Mouse (Mus musculus) NIH3T3 (cell line): Measurements from ENCODE around the gene Trip10.

ENCODE experiments used
- DNase-seq: peaks from one replicate; pipeline ENCODE4 v3.0.0-alpha.2; 2012; ENCODE audit warnings: low read depth

The Trip10 gene

DNA sequence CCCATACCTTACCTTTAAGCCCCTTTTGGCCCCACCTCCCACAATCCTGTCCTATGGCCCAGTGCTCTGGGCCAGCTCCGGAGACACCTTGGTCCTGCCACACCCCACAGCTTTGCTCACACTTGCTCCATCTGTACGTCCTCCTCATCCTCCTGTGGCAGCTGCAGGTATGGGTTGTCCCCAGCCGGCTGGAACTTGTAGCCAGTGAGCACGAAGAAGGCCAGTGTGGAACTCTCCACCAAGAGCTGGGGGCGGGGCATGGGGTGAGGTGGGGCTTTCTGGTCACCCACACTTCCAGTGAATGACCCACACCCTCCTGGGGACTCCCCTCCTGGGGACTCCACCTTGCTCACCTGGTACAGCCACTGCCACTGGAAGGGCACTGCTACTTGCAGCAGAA is 13.5 kb upstream of the Trip10 start:
- no peak for DNase-seq

- no peak for DNase-seq
These were observed 12.1 kb upstream of the Trip10 start for GRCm38 (mm10) chr17:57237181-57237580.

GRCm38 (mm10) chr17:57243650-57244370 is 5.4 kb upstream of the Trip10 start:
- DNase-seq, result no peak

DNA sequence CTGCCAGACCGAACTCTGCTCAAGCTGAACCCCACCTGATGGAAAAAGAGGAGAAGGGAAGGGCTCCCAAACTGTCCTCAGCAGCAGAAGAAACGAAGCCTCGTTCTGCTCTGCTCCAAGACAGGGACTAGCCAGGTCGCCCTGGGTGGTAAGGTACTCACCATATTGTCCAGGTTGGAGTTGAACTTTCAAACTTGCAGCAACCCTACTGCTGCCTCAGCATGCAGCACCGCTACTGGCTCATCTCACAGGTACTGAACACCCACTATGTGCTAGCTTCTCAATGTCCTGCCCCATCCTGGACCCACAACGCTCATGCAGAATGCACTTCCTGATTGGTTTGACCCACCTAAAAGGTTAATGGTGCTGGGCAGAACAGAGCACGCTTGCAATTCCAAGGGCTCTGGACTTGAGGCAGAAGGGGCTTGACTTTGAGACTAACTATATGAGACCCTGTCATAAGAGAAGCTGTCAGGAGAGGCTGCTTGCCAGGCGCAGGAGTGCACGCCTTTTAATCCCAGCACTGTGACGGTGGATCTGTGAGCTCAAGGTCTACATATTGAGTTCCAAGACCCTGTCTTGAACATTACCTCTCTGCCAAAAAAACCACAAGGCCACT is 3.8 kb upstream of the Trip10 start:
- no peak for DNase-seq

DNA sequence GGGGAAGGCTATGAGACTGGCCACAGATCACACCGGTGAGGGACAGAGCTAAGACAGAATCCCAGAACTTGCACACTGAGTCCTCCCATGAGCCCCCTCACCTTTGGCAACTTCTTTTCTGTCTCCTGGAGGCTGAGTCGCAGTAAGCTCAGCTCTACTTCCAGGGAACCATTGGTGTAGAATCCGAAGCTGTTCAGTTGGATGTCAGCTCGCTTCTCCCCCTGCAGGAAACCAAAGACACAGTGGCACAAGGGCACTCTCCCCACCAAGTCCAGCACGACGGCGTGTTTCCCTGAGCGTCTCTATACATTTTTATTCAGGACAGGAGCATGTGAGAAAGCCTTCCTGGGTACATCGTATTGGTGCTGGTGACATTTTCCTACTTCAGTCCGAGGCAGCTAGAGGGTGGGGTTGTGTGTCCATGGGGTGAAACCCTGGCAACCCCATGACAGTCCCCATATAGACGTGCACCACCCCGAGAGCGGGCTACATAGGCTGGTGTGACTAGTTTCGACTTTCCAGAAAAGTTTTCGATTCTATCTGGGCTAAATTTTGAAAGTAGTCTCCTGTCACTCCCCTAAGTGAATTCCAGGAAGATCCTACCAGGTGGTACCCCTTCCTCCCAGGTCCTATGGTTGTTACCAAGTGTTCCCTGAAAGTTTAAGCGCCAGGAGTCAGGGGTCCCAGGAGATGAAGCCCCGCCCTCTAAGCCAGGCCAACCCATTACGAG is 2.4 kb upstream of the Trip10 start:
- peak; percentile 72 for DNase-seq

DNA sequence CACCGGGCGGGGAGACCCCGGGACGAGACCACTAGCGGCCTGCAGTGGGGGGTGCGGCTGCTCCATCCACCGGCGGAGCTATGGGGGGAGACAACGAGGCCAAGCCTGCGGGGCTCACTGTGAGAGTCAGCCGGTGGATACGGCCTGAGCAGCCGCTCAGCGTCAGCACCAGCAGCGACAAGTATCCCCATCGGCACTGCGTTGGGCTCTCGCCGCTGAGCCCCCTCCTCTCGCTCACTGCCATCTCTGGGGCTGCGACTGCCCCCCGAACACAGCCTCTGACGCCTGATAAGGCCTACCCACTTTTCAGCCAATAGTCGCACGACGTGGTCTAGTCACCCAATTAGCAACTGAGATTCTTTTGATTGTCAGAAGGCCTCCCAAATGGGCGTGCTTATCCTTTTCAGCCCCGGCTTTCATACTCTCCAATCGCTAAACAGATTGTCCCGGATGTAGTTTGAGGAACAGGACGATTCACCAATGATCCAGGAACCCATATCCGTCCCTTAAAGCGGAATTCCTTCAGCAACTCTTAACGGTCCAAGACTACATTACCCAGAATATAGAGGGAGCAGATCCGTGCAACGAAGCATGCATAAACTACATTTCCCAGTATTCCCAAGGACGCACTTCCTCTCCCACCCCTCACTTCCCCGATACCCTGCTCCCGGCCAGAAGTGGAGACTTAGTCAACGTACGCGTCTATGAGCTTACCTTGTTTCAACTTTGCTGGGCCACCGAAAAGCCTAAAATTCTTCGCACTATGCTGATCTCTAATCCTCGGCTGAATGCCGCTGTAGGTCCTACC is 1.7 kb upstream of the Trip10 start:
- peak; percentile 97 for DNase-seq

DNA sequence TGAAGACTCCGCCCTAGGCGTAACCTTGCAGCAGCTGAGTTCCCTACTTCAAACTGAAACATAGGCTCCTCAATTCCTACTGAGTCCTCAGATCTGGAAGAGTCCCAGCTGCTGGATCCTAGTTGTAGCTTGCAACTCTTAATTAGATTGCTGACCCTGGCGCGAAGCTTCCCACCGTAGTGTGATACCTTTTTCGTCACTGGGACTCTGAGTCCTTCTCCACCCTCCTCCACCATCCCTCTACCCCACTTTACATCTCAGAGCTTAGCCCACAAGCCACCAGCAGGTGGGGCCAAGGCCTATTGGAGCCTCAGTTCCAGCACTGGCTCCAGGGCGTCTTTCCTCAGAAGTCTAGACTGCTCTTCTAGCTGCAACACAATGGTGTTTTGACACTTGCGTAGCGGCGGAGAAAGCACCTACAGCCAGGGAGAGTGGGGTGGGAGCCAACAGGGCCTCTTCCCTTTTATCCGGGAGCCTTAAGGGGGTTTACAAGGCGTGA is 1.0 kb upstream of the Trip10 start, which contains the start of gene Gpr108:
Gpr108 (minus strand) TSS at position 246 of the 499 bp plus-strand sequence.
- DNase-seq, result peak; percentile 94

GRCm38 (mm10) chr17:57248771-57249170 is 484 bp upstream of the Trip10 start:
- no peak for DNase-seq

GRCm38 (mm10) chr17:57250461-57251160 is 1.4 kb downstream of the Trip10 start:
- DNase-seq, result peak; percentile 67

DNA sequence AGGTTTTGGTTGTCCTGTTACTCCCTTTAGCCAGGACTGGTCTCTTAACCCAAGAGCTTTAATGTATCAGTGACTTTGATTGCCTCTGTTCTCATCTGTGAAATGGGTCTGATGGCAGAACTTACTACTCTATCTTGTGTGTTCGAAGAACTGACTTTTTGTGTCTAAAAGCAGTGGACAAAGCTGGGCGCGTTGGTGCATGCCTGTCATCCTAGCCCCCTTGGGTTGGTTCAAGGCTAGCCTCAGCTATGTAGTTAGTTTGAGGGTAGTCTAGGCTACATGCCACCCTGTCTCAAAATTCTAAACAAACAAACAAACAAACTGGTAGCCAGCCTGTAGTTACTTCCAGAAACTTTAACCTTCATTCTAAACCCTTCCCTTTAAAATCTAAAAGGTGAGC is 2.2 kb downstream of the Trip10 start:
- DNase-seq, result no peak

DNA sequence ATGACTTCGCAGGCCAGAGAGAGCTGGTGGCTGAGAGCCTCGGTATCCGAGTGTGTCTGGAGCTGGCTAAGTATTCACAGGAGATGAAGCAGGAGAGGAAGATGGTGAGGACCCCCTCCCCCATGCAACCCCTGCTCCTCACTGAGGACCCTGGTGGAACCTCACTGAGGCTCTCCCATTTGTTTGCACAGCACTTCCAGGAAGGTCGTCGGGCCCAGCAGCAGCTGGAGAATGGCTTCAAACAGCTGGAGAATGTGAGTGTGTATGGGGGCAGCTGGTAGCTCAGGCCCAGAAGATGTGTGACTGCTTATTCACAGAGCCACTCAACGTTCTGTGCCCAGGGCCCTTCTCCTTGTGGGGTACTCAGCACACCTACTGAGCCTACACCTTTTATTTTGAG is 4.1 kb downstream of the Trip10 start:
- no peak for DNase-seq

GRCm38 (mm10) chr17:57255354-57255753 is 6.1 kb downstream of the Trip10 start:
- no peak for DNase-seq

DNA sequence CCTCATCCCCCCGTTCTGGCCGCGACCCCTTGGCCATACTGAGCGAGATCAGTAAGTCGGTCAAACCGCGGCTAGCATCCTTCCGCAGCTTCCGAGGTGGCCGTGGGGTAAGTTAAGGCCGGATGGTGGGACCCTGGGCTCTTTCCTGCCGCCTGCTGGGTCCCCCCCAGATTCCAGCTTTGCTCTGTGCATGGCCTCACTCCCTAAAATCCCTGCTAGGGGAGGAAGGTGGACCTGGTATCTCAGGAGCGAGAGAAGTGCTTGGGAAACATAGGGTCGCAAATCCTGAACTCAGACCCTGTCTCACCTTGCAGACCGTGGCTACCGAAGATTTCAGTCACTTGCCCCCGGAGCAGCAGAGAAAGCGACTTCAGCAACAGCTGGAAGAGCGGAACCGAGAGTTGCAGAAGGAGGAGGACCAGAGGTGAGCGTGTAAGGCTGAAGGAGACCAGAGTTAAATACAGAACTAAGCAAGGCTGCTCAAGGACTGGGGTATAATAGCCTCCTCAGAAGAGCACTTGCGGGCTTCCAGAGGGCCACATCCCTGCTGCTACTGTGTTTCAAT is 7.7 kb downstream of the Trip10 start:
- no peak for DNase-seq

DNA sequence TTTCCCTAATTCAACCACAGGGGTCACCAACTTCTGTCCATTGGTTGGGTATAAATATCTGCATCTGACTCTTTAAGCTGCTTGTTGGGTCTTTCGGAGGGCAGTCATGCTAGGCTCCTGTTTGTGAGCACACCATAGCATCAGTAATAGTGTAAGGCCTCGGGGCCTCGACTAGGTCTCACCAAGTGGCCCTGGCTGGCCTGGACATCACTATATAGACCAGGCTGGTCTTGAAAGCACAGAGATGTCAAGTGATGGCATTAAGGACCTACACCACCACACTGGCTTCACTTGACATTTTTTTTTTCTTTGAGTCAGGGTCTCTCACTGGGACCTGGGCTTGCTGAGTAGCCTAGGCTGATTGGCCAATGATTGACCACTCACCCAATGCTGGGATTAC is 8.9 kb downstream of the Trip10 start:
- no peak for DNase-seq

DNA sequence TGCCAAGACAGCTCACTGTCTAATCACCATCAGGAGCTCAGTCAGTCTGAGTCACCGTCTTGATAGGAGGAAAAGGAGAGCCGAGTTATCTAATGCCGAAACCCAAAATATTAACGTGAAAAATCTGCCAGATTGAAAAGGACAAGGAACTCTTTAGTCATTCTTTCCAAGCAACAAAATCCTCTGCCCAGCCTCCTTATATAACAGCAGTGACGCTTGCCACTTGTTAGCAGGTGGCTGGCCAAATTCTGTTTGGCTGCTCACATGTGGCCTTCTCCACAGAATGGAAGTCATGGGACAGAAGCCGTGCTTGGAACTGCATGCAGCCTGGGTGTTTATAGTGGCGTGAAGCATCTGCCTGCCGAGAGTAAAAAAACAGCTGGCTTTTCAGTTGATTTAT is 10.5 kb downstream of the Trip10 start:
- DNase-seq, result peak; percentile 37

GRCm38 (mm10) chr17:57260351-57260750 is 11.1 kb downstream of the Trip10 start:
- no peak for DNase-seq

DNA sequence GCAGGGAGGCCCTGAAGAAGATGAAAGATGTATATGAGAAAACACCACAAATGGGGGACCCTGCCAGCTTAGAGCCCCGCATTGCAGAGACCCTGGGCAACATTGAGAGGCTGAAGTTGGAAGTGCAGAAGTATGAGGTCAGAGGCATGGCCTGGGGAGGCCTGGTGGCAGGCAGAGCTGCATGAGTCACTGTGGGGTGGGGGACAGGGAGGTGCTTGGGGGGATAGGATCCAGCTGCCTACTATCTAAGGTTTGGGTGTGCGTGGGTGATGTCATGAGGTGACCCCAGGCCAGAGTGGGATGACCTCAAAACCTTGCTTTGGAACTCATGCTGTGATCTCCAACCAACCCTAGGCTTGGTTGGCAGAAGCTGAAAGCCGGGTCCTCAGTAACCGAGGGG is 12.0 kb downstream of the Trip10 start:
- no peak for DNase-seq

DNA sequence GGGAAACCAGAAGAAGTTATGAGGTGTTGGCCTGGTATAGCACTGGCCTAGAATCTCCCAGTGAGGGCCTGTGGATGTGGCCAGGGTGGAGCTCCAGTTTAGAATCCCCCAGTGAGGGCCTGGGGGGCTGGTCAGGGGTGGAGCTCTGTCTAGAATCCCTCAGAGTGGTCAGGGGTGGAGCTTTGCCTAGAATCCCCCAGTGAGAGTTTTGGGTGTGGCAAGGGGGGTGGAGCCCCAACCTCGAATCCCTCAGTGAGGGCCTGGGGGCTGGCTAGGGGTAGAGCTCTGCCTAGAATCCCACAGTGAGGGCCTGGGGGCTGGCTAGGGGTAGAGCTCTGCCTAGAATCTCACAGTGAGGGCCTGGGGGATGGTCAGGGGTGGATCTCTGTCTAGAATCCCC is 12.5 kb downstream of the Trip10 start:
- DNase-seq, result no peak

- no peak for DNase-seq
These were observed 13.8 kb downstream of the Trip10 start for GRCm38 (mm10) chr17:57262901-57263550.

DNA sequence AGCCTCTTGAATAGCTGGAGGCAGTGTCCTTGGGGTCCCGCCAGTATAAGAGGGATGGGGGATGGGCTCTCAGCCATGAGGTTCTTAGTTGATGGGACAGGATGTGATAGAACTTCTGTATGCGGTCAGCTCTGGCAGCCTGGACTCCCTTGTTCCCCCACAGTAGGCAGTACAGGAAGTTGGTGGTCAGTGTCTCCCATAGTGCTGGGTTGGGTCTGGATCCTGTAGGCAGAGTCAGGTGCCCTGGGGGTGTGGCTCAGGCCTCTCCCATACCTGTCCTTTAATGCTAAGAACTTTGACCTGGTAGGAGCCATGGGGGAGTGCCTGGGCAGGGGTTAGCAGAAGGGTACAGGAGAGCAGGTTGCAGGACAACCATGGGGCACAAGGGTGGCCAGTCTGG is 14.9 kb downstream of the Trip10 start:
- DNase-seq, result no peak
